Mouse (Mus musculus) testis, adult 2 months (tissue): ENCODE data around the gene Got1. TPM values are rescaled to one million over a fixed set of nuclear protein-coding genes. Genes with fewer than 3 reads are reported as not detected.

ENCODE experiments used
- H3K27ac ChIP-seq: fragments of 200-500 bp; 2 replicates; pipeline ENCODE4 v1.5.1; 2012; ENCODE audit warnings: low read depth, low read length; ENCODE audit not compliant: control insufficient read depth, insufficient read depth
- H3K27me3 ChIP-seq: fragments of 200-500 bp; 2 replicates; pipeline ENCODE4 v1.6.1; 2012; ENCODE audit warnings: mild to moderate bottlenecking, low read length, moderate library complexity; ENCODE audit not compliant: control insufficient read depth, insufficient read depth
- H3K36me3 ChIP-seq: fragments of 200-500 bp; 2 replicates; pipeline ENCODE4 v1.6.1; 2012; ENCODE audit warnings: mild to moderate bottlenecking, low read length; ENCODE audit not compliant: control insufficient read depth, insufficient read depth
- H3K4me1 ChIP-seq: fragments of 200-500 bp; 2 replicates; pipeline ENCODE4 v1.6.1; 2012; ENCODE audit warnings: low read length; ENCODE audit not compliant: control insufficient read depth, insufficient read depth
- H3K4me3 ChIP-seq: fragments of 200-500 bp; 2 replicates; pipeline ENCODE4 v1.5.1; 2012; ENCODE audit warnings: low read depth, mild to moderate bottlenecking, low read length, moderate library complexity, mixed read lengths; ENCODE audit not compliant: control insufficient read depth
- CTCF ChIP-seq: fragments of 200-500 bp; IDR thresholded peaks from 2 replicates; pipeline ENCODE4 v1.5.1; 2012; ENCODE audit warnings: low read depth, mild to moderate bottlenecking, inconsistent platforms, low read length, moderate library complexity; ENCODE audit not compliant: control insufficient read depth, insufficient read depth, insufficient replicate concordance
- POLR2A ChIP-seq: fragments of 200-500 bp; IDR thresholded peaks from 2 replicates; pipeline ENCODE4 v1.6.1; 2012; ENCODE audit warnings: low read depth, mild to moderate bottlenecking, inconsistent platforms, low read length, moderate library complexity; ENCODE audit not compliant: control insufficient read depth
- polyA plus RNA-seq: library from polyadenylated mRNA; depleted of rRNA; stranded (reverse); fragments of >200 nt; gene quantifications from 2 replicates; pipeline ENCODE4 v1.2.3, GENCODE M21; 2012

Got1 gene
- polyA plus RNA-seq, 1 experiment: 13.4 TPM

- TF ChIP-seq CTCF (no peak), POLR2A (no peak)
- H3K27me3 ChIP-seq: no peaks in the 10 kb centered on the region
These were observed 27.1 kb upstream of the Got1 start for GRCm38 (mm10) chr19:43551493-43551890.

GRCm38 (mm10) chr19:43550706-43551492 lies 26.5 kb upstream of the Got1 start:
- Histone ChIP-seq H3K36me3 (no peaks in the 10 kb centered on the region), H3K4me3 (no peak overlapping the region), H3K27ac (no peak overlapping the region), H3K27me3 (no peaks in the 10 kb centered on the region), H3K4me1 (peaks cover 2% of the 10 kb centered on the region)
- TF ChIP-seq CTCF (no peak), POLR2A (no peak)

More at GRCm38 (mm10) chr19:43551493-43551890, 27.1 kb upstream of the Got1 start:
- Histone ChIP-seq H3K4me3 (no peak overlapping the region), H3K36me3 (no peaks in the 10 kb centered on the region), H3K27ac (no peak overlapping the region), H3K4me1 (no peaks in the 10 kb centered on the region)

GRCm38 (mm10) chr19:43548060-43548459 lies 23.7 kb upstream of the Got1 start:
- TF ChIP-seq CTCF (no peak), POLR2A (no peak)
- H3K4me3 ChIP-seq: no peak overlapping the region
- no peaks in the 10 kb centered on the region for H3K27me3 ChIP-seq
- no peak overlapping the region for H3K27ac ChIP-seq
- H3K36me3 ChIP-seq: no peaks in the 10 kb centered on the region
- peaks cover 2% of the 10 kb centered on the region for H3K4me1 ChIP-seq

DNA sequence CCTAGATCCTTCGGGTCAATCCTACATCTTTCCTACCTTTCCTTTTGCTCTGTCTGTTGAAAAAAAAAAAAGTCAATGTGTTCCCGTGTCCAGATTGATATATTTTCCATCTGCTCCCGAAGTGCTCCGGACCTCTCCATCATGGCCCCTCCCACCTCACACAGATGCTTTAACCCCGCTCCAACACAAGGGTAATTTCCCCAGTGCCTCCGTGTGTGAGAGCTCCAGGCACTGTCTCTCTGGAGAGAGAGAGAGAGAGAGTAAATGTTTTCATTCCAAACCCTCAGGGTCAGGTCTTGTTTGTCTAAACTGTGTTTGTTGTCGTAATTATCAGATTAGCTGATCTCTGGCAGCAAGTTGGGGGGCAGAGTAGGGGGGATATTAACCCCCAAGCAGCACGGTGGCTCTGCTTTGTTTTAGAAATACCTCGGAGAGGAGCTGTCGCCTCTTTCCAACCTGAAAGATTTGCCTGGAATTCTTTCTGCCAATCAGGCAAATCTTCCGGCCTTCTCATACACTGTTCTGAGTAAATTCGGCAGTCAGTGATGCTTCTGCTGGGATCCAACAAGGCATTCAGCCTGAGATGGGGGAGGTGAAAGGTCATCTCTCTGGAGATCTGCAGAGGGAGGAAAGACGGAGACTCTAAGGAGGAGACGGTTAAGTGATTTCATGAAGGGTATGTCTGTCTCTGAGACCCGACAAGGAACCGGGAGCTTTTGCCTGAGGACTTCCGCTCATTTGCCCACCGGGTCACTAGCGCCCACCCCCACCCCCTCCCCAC lies 22.1 kb upstream of the Got1 start:
- H3K4me3 ChIP-seq: peak overlapping the region; percentile 11; the same call in 1 of the 2 replicates

GRCm38 (mm10) chr19:43535372-43535771 lies 11.0 kb upstream of the Got1 start:
- H3K27me3 ChIP-seq: no peaks in the 10 kb centered on the region
- peaks cover 4% of the 10 kb centered on the region; the same call in 1 of the 2 replicates for H3K4me1 ChIP-seq
- TF ChIP-seq CTCF: no peak
- no peak for TF ChIP-seq POLR2A
- no peak overlapping the region for H3K27ac ChIP-seq
- H3K36me3 ChIP-seq: no peaks in the 10 kb centered on the region
- no peak overlapping the region for H3K4me3 ChIP-seq

More for the DNA sequence above, 22.1 kb upstream of the Got1 start:
- Histone ChIP-seq H3K4me1 (peaks cover 2% of the 10 kb centered on the region), H3K36me3 (no peaks in the 10 kb centered on the region), H3K27ac (no peak overlapping the region), H3K27me3 (no peaks in the 10 kb centered on the region)
- TF ChIP-seq POLR2A (no peak), CTCF (no peak)

GRCm38 (mm10) chr19:43530921-43531320 lies 6.5 kb upstream of the Got1 start:
- no peak for TF ChIP-seq POLR2A
- TF ChIP-seq CTCF: no peak
- Histone ChIP-seq H3K36me3 (no peaks in the 10 kb centered on the region), H3K4me3 (no peak overlapping the region), H3K27me3 (no peaks in the 10 kb centered on the region), H3K4me1 (peaks cover 4% of the 10 kb centered on the region; the same call in 1 of the 2 replicates), H3K27ac (no peak overlapping the region)

GRCm38 (mm10) chr19:43530197-43530770 lies 5.9 kb upstream of the Got1 start:
- Histone ChIP-seq H3K36me3 (no peaks in the 10 kb centered on the region), H3K4me3 (no peak overlapping the region; the same call in 1 of the 2 replicates), H3K4me1 (peaks cover 5% of the 10 kb centered on the region), H3K27me3 (no peaks in the 10 kb centered on the region), H3K27ac (no peak overlapping the region)
- no peak for TF ChIP-seq POLR2A
- peak; percentile 75; the same call in 1 of the 2 replicates for TF ChIP-seq CTCF
